In the genomic region with DNA sequence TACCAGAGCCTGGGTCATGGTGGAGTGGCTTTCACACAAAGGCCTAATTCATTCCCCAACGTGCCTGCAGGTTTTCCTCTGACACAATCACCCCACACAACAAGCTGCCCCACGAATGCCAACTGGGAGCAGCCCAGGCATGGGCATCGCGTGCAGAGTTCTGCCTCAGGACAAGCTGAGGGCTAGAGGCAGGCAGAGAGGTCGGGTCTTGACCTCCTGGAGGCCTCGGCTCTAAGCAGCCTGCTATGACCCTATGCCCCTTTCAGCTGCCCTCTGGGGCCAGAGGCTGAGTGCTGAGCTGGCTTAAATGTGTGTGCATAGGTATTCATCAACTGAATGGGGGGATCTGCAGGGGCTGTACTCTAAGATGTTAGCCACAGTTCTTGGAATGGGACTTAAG, we compare ENCODE assay signal across 20 mouse cellular contexts. TPM values are rescaled to one million over a fixed set of nuclear protein-coding genes. Genes with fewer than 3 reads are reported as not detected.
DNase-seq lines count a peak whose midpoint lies in the region; ATAC-seq lines count a peak whose summit lies in the region.
"Had no signal": no experiment of that assay in that cellular context is flagged by ENCODE, and none has a peak within 500 bp of the region (broad histone marks: within the 10 kb centered on the region; RNA-seq: fewer than 3 reads in every experiment).

No protein-coding gene starts in this region.

- H3K4me3 ChIP-seq in hindbrain, embryonic 10.5 days: no peak overlapping the region
- no peak overlapping the region for H3K4me3 ChIP-seq in hindbrain, embryonic 14.5 days (replicated peaks; ENCODE audit: low read length)
- no peak overlapping the region for H3K4me3 ChIP-seq in limb, embryonic 11.5 days (ENCODE audit: low read depth, low read length)
- H3K4me3 ChIP-seq in intestine, embryonic 15.5 days (replicated peaks): no peak overlapping the region
- H3K4me3 ChIP-seq: forebrain, embryonic 13.5 days; hindbrain, embryonic 13.5 days; liver, embryonic 12.5 days had no signal

- H3K27me3 ChIP-seq in hindbrain, embryonic 10.5 days (ENCODE audit: insufficient read depth, poor library complexity, severe bottlenecking): no peaks in the 10 kb centered on the region; the same call in 1 of the 2 replicates
- H3K27me3 ChIP-seq in hindbrain, embryonic 14.5 days (ENCODE audit: control insufficient read depth, insufficient read depth, low read length): no peaks in the 10 kb centered on the region
- H3K27me3 ChIP-seq in limb, embryonic 11.5 days (ENCODE audit: control insufficient read depth, insufficient read depth, low read length): no peaks in the 10 kb centered on the region
- no peaks in the 10 kb centered on the region for H3K27me3 ChIP-seq in intestine, embryonic 15.5 days (replicated peaks)
- H3K27me3 ChIP-seq: CH12.LX; hindbrain, embryonic 13.5 days had no signal

- H3K4me2 ChIP-seq in hindbrain, embryonic 14.5 days (replicated peaks): no peak overlapping the region
- H3K4me2 ChIP-seq in limb, embryonic 11.5 days (ENCODE audit: low read depth, severe bottlenecking): no peak overlapping the region
- no peak overlapping the region for H3K4me2 ChIP-seq in intestine, embryonic 15.5 days (replicated peaks)
- H3K4me2 ChIP-seq: forebrain, embryonic 13.5 days; heart, embryonic 11.5 days; hindbrain, embryonic 13.5 days; liver, embryonic 12.5 days had no signal

- peak; percentile 30 for DNase-seq in hindbrain, embryonic 10.5 days (ENCODE audit: low spot score)
- DNase-seq in hindbrain, embryonic 14.5 days (ENCODE audit: low spot score): no peak
- DNase-seq in retina, postnatal 1 day: peak; percentile 26
- DNase-seq in retina, embryonic 14.5 days (ENCODE audit: low spot score): no peak
- DNase-seq in limb, embryonic 11.5 days (ENCODE audit: low spot score): peak; percentile 37
- DNase-seq in yolk sac, embryonic 10.5 days (ENCODE audit: low spot score): peak; percentile 67
- DNase-seq in kidney, postnatal 4 days: no peak
- DNase-seq: adrenal gland, postnatal 25 days; cerebellum, adult 2 months; heart, postnatal 10 days; kidney, adult 9 months; thymus, postnatal 14 days had no signal

- ATAC-seq in hindbrain, embryonic 14.5 days (ENCODE audit: low FRiP score): no peak
- ATAC-seq in limb, embryonic 11.5 days (ENCODE audit: insufficient number of reproducible peaks, low FRiP score, low TSS enrichment, low read depth): no peak
- no peak for ATAC-seq in intestine, embryonic 15.5 days
- ATAC-seq: forebrain, embryonic 13.5 days; liver, embryonic 12.5 days; midbrain, embryonic 16.5 days had no signal

- H3K4me1 ChIP-seq in hindbrain, embryonic 10.5 days (replicated peaks): peaks cover 41% of the 10 kb centered on the region
- no peaks in the 10 kb centered on the region for H3K4me1 ChIP-seq in hindbrain, embryonic 14.5 days (replicated peaks; ENCODE audit: control insufficient read depth, insufficient read depth, low read length)
- H3K4me1 ChIP-seq in limb, embryonic 11.5 days (ENCODE audit: control insufficient read depth, insufficient read depth, low read length): peaks cover 8% of the 10 kb centered on the region
- peaks cover 15% of the 10 kb centered on the region for H3K4me1 ChIP-seq in intestine, embryonic 15.5 days (replicated peaks)
- H3K4me1 ChIP-seq: forebrain, embryonic 13.5 days; hindbrain, embryonic 13.5 days; liver, embryonic 12.5 days had no signal

- peak overlapping the region; percentile 77 for H3K27ac ChIP-seq in hindbrain, embryonic 10.5 days
- no peak overlapping the region for H3K27ac ChIP-seq in hindbrain, embryonic 14.5 days
- peak overlapping the region; percentile 73 for H3K27ac ChIP-seq in limb, embryonic 11.5 days (replicated peaks; ENCODE audit: low read depth, low read length)
- H3K27ac ChIP-seq in intestine, embryonic 15.5 days: no peak overlapping the region
- H3K27ac ChIP-seq: forebrain, embryonic 13.5 days; hindbrain, embryonic 13.5 days; liver, embryonic 12.5 days had no signal

- H3K9me3 ChIP-seq in hindbrain, embryonic 10.5 days: no peaks in the 10 kb centered on the region
- no peaks in the 10 kb centered on the region for H3K9me3 ChIP-seq in hindbrain, embryonic 14.5 days (ENCODE audit: control insufficient read depth, low read length)
- H3K9me3 ChIP-seq in limb, embryonic 11.5 days (ENCODE audit: control insufficient read depth, low read length): no peaks in the 10 kb centered on the region
- H3K9me3 ChIP-seq in intestine, embryonic 15.5 days: no peaks in the 10 kb centered on the region
- H3K9me3 ChIP-seq: forebrain, embryonic 13.5 days; hindbrain, embryonic 13.5 days; liver, embryonic 12.5 days had no signal

- WGBS in hindbrain, embryonic 10.5 days: 17% methylated on average over 6 of the region's 6 CpGs
- 19% methylated on average over 6 of the region's 6 CpGs for whole genome bisulfite sequencing in hindbrain, embryonic 14.5 days
- 21% methylated on average over 6 of the region's 6 CpGs for WGBS in limb, embryonic 11.5 days
- WGBS in intestine, embryonic 15.5 days: 40% methylated on average over 6 of the region's 6 CpGs

- H3K9ac ChIP-seq in hindbrain, embryonic 14.5 days: no peak overlapping the region
- H3K9ac ChIP-seq in limb, embryonic 11.5 days (ENCODE audit: low read length): no peak overlapping the region
- no peak overlapping the region for H3K9ac ChIP-seq in intestine, embryonic 15.5 days
- H3K9ac ChIP-seq: forebrain, embryonic 13.5 days; hindbrain, embryonic 13.5 days; liver, embryonic 12.5 days had no signal

- H3K36me3 ChIP-seq in hindbrain, embryonic 10.5 days: no peaks in the 10 kb centered on the region
- H3K36me3 ChIP-seq in hindbrain, embryonic 14.5 days (replicated peaks; ENCODE audit: control insufficient read depth, insufficient read depth): no peaks in the 10 kb centered on the region
- no peaks in the 10 kb centered on the region for H3K36me3 ChIP-seq in limb, embryonic 11.5 days (ENCODE audit: control insufficient read depth, insufficient read depth, low read length)
- no peaks in the 10 kb centered on the region for H3K36me3 ChIP-seq in intestine, embryonic 15.5 days
- H3K36me3 ChIP-seq: hindbrain, embryonic 13.5 days; liver, embryonic 12.5 days had no signal

RNA-seq across cellular contexts. Expression of a gene that starts 44.0 kb away (rescaled TPM):
- 2.4 and 2.9 TPM in 2 replicates for polyA plus RNA-seq in hindbrain, embryonic 10.5 days (2016; fragmentation: Nextera tagmentation; extraction: Ambion mirVana)
- polyA plus RNA-seq in hindbrain, embryonic 14.5 days (2014; fragmentation: Nextera tagmentation; extraction: Ambion mirVana): 1.4 and 1.8 TPM in 2 replicates
- polyA plus RNA-seq in limb, embryonic 11.5 days (2014; fragmentation: Nextera tagmentation; extraction: Ambion mirVana): 2.2 and 2.3 TPM in 2 replicates
- polyA plus RNA-seq in intestine, embryonic 15.5 days (2015; fragmentation: Nextera tagmentation; extraction: Ambion mirVana): 4.1 and 4.9 TPM in 2 replicates
- polyA plus RNA-seq: testis, adult 2 months had no signal

RNA-seq across cellular contexts. Expression of a gene that starts 56.1 kb away (rescaled TPM):
- 58.6 and 75.5 TPM in 2 replicates for polyA plus RNA-seq in hindbrain, embryonic 10.5 days (2016; fragmentation: Nextera tagmentation; extraction: Ambion mirVana)
- polyA plus RNA-seq in hindbrain, embryonic 14.5 days (2014; fragmentation: Nextera tagmentation; extraction: Ambion mirVana): 161 and 166 TPM in 2 replicates
- polyA plus RNA-seq in limb, embryonic 11.5 days (2014; fragmentation: Nextera tagmentation; extraction: Ambion mirVana): 60.1 and 65.9 TPM in 2 replicates
- polyA plus RNA-seq in intestine, embryonic 15.5 days (2015; fragmentation: Nextera tagmentation; extraction: Ambion mirVana): 91.3 and 94.3 TPM in 2 replicates

Comparison
In these comparisons a context has a peak if more than half of its experiments do, and no peak if none do; other contexts are left out.
1. DNase-seq: peak in hindbrain, embryonic 10.5 days (single experiment), retina, postnatal 1 day (single experiment), limb, embryonic 11.5 days (single experiment) and yolk sac, embryonic 10.5 days (single experiment); none in hindbrain, embryonic 14.5 days (single experiment), retina, embryonic 14.5 days (single experiment) and kidney, postnatal 4 days (0 of 2).
2. H3K27ac ChIP-seq: peak in hindbrain, embryonic 10.5 days (single experiment) and limb, embryonic 11.5 days (single experiment); none in hindbrain, embryonic 14.5 days (single experiment) and intestine, embryonic 15.5 days (single experiment).